Mouse (Mus musculus) kidney, adult 18-20 months (tissue): ENCODE results near the gene Slc25a36.

Experiments
- DNase-seq: peaks from one replicate; pipeline ENCODE4 v3.0.0; 2021

The Slc25a36 gene

GRCm38 (mm10) chr9:97110571-97111390 lies at the start of gene Slc25a36:
TSS of gene Slc25a36 (minus strand) at chr9:97111157.
- DNase-seq: peak; percentile 98

DNA sequence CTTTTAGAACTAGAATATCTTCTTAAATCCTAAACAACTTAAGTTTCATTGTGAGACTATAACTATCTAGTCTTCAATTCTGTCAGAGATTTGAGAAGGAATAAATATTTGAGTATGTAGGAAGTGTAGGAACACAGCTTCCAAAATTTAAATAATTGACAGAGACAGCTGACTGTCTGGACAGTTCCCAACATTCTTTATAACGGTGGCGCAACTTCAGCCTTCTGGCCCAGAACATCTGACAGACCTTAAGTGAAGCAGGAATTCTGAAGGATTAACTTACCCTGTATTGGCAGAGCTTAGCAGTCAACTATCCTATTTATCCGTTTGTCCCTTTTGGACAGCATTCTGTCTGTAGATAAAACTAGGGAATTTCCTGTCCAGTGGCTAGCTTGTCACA lies 47.5 kb upstream of the Slc25a36 start:
- peak; percentile 21 for DNase-seq

DNA sequence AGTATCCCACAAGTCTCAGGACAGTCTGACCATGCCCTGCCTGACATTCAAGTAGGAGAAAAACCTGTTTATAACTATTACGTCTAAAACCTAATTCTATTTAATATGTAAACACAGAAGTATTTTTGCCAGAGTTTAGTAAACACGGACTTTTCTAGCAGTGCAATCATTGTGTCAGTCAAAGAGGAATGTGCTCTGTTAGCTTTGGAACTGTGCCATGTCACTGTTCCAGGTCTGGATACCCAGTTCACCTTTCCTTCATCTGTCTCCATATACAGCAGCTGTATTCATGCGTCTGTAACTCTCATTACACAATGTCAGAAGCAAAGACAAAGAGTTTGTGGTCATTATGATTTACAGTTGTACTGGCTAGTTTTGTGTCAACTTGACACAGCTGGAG lies 45.0 kb upstream of the Slc25a36 start:
- peak; percentile 50 for DNase-seq

DNA sequence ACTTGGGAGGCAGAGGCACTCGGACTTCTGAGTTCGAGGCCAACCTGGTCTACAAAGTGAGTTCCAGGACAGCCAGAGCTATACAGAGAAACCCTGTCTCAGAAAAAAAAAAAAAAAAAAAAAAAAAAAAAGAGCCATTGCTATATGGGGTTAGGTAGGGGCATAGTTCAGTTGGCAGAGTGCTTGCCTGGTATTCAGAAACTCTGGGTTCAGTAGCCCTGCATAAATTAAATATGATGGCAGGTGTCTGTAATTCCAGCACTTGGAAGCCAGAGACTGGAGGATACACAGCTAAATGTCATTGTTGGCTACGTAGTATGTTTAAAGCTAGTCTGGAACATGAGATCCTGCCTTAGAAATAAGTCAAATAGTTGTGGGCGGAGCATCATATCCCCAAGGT lies 44.0 kb upstream of the Slc25a36 start:
- DNase-seq: peak; percentile 18

- DNase-seq: no peak
These were observed 42.0 kb upstream of the Slc25a36 start for GRCm38 (mm10) chr9:97153006-97153405.

GRCm38 (mm10) chr9:97147270-97147669 lies 36.3 kb upstream of the Slc25a36 start:
- no peak for DNase-seq

- DNase-seq: no peak
These were observed 34.4 kb upstream of the Slc25a36 start for GRCm38 (mm10) chr9:97145351-97145750.

DNA sequence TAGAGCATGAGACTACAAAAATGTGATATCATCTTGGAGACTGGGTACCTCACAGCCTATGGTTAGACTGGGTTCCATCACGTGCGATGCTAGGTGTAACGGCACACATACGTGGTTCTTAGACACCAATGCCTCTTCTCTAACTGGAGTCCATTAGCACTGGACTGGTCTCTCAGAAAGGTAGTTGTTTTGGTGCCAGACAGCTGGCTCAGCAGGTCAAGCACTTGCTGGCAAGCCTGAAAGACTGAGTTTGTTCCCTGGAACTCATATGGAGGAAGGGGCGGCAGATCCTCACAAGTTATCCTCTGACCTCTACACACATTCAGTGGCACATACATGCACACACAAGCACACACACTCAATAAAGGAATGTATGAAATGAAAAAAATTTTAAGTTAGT lies 32.5 kb upstream of the Slc25a36 start:
- DNase-seq: no peak

DNA sequence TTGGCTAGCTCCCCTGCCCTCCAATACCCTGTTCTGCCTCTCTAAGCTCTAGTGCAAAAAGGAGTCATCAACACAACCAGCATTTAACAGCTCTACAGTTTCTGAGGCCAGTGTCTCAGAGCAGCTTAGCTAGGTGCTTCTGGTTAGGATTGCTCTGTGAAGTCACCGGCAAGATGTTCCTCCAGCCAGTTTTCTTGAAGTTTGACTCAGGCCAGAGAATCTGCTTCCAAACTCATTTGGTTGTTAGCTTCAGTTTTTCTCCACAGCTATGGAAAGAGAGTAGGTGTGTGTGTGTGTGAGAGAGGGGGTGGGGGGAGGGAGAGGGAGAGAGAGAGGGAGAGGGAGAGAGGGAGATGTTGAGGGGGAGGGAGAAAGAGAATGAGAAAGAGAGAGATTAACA lies 31.6 kb upstream of the Slc25a36 start:
- DNase-seq: no peak

DNA sequence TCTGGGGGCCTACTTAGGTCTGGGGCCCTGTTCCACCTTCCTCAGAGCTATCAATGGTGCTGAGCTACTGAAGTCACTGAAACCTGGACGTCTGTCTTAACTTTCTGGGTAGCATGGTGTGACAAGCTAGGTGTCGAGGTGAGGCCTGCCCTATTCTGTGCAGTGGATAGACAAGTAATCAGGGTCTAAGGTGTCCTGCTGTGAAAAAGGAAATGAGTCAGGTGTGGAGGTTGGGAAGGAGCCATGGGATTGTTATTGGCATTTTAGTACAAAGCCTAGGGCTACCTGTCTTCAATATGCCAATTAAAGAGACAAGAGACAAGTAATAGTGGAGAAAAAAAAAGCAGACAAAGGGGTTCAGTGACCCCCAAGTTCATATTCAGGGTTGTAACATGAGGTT lies 30.8 kb upstream of the Slc25a36 start:
- no peak for DNase-seq

DNA sequence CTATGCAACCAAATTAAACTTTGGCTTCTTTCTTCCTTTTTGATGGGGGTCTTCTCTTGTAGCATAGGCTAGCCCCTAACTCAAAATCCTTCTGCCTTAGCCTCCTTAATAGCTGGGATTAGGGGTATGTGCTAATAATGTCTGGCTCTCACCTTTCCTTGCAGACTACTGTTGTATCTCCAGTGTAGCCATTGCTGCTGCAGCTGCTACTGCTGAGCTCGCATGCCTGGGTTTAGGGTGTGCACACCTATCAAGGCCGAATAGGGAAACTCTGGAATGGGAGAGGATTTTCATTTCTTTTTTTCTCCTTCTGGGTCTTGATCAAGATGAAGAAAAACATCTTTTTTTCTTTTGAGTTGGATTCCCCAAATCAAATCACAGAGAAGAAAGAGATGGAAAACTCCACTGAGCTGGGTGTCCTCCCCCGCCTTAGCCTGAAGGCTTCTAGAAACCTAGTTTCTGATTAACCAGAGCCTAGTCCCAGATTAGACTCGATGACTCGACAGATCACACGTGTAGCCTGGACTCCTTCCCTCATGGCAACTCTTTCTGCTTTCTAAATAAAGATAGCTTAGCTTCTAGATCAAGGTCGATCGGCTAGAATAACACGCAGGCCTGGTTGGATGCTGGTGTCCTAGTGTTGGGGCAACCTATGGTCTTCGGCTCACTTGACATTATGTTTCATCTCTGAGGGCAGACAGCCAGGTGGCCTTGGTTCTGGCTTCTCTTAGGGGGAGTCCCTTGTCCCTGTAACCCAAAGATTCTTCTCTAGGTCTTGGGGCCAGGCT lies 29.4 kb upstream of the Slc25a36 start:
- peak; percentile 56 for DNase-seq

DNA sequence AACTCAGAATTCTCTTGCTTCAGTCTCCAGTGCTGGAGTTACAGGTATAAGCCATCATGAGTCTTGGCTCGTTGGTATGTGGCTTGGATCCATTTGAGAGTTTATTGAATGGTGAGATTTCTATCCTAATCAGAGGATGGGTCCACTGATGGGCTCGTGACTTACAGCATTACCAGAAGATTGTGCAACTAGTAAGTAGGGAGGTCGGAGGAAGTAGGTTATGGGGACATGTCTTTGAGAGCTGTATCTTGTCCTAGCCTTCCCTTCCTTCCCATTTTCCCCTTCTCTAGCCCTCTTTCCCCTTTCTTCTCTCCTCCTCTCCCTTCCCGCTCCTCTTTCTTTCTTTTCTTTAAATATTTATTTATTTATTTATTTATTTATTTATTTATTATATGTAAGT lies 26.7 kb upstream of the Slc25a36 start:
- no peak for DNase-seq

DNA sequence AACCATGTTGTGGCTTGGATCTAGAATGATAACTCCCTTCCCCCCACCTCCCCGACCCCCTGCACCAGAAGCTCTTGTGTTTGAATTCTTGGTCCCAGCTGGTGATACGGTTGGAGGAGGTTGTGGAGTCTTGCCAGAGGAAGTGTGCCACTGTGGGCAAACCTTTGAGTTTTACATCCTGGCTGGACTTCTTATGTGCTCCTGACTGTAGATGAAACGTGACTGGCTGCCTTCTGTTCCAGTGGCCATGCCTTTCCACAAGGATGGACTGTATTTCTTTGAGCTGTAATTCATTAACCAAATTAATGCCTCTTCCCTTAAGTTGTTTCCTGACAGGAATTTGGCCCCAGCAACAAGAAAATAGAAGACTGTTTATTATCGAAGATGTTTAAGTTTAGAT lies 26.2 kb upstream of the Slc25a36 start:
- no peak for DNase-seq

- no peak for DNase-seq
These were observed 24.9 kb upstream of the Slc25a36 start for GRCm38 (mm10) chr9:97135866-97136265.

GRCm38 (mm10) chr9:97133178-97133577 lies 22.2 kb upstream of the Slc25a36 start:
- DNase-seq: peak; percentile 83

DNA sequence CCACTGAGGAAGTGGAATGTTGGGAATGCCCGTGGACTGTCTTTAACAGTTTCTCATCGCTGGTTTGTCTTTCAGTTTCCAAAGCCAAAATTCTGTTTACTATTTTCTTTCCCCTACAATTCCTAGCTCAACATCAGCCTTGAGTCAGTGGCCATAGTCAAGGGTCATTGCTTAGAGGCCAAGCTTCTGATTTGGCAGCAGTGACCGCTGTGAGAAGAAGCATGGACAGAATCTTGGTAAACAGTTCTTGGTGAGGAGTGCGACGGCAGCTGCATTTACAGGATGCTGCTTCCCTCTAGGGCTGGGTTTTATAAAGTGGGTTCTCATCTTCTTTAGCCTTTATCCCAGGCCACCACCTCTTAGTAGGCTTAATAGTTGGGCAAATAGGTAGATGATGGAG lies 19.0 kb upstream of the Slc25a36 start:
- no peak for DNase-seq

DNA sequence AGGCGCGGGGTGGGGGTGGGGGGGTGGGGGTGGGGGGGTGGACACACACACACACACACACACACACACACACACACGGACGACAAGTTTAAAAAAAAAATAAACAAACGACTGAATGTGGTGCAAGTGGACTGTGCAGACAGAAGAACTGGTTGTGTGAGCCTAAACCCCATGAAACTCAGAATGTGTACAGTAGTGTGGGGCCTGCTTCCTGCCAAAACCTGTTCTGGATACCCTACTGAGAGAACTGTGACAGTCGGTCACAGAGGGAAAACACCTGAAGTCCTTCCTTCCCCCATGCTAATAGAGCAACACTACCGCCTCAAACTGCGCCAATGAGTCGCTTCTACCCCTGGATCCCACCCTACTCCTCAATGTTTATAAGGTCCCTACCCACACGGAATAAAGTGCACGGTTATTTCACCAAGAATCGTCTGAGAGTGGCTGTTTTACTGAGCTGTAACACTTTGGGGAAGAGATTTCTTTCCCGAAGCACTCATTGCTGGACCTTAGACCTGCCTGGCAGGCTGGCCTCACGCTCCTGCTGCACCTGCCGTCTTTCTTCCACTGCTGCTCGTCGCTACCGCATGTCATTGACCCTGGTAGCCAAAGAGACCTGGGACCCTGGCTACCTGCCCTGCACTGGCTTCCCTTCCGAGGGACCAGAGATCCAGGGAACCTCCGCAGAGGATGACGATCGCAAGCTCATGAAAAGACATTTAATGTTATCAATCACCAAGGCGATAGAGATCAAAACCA lies 13.2 kb upstream of the Slc25a36 start:
- peak; percentile 49 for DNase-seq

DNA sequence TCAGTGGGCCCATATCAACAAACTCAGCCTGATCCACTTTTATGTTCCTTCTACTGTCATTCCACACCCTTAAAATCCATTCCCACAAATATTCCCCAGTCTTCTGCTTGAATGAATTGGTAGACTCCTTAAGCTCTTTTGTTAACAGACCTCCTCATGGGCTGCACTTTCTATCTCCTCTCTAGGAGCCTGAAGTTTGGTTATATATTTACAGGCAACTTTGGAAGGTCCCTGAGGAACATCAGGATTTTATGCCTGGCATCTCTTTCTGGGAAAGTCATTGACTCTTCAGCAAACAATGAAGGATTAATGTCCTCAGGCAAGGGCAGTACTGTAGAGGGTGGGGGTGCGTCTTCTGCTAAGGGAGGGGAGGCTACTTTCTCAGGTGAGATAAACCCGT lies 10.5 kb upstream of the Slc25a36 start:
- DNase-seq: no peak

- no peak for DNase-seq
These were observed 3.3 kb upstream of the Slc25a36 start for GRCm38 (mm10) chr9:97114271-97114670.

DNA sequence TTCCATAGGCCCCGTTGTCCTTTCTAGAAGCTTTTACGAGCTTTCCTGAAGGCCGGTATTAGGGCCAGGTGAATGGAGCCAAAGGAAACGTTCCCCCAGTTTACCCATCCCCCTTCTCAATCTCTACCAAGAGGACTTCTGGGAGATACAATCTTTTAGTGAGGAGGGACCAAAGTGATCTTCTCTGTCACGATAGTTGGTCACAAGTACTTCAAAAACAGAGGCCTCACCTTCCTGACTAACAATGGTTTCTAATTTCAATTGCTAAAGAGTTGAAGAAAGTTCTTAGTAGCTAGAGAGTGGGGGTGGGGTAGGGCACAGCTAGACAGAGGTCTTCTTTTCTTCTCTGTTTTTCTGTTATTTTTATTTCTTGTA lies 2.6 kb upstream of the Slc25a36 start:
- DNase-seq: no peak

DNA sequence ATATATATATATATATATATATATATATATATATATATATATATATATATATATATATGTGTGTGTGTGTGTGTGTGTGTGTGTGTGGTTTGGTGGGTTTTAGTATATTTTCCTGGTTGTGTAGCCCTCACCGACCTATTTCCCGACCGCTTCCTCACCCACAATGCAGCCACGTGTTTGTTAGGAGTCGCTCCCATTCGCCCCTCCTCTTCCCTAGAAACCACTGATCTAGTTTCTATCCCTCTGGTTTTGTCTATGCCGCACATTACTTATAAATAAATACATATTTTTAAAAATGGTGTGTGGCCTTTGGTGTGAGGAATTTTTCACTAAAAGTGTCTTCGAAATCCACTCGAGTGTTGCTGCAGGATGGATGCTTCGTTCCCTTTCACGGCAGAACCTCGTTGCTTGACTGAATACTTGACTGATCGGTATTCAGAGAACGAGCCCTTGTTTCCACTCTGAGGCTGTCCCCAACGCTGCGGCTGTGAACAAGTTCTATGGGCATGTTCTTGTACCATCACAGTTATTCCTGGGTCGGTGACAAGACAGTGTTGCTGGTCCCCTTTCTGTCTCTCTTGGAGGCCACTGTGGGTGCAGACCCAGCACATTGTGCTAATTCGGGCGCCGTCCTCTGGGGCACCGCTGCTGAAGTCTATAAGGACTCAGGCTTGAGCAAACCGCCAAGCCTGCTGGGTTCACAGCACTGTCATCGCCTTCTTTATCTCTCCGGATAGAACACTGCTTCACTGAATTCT lies 2.0 kb upstream of the Slc25a36 start:
- DNase-seq: no peak

- DNase-seq: no peak
These were observed 1.3 kb upstream of the Slc25a36 start for GRCm38 (mm10) chr9:97112238-97112637.

GRCm38 (mm10) chr9:97111506-97111905 lies 549 bp upstream of the Slc25a36 start:
- no peak for DNase-seq
